Mouse (Mus musculus) heart, postnatal 14 days (tissue): ENCODE data around the gene Lactb. TPM values are rescaled to one million over a fixed set of nuclear protein-coding genes. Genes with fewer than 3 reads are reported as not detected.
"Not testable (repeated sequence)": the region's sequence is repeated elsewhere in the genome, so short reads cannot be mapped to it uniquely, and the experiment has no call there.

Experiments
- DNase-seq, 2 experiments: peaks; one replicate each; pipeline ENCODE4 v3.0.0; 2021 to 2022
- intact Hi-C: fragments of 180-260 bp; cut with DNase I; formaldehyde crosslinking; loops from one replicate; pipeline ENCODE4 v1.15.1; 2025
- total RNA-seq, 2 experiments: library from RNA; stranded (reverse); gene quantifications; 2 replicates each; pipeline ENCODE4 v1.2.3; 2021

The Lactb gene
- total RNA-seq, 2 experiments from 2014 or later: 22.6 to 23.8 TPM

DNA sequence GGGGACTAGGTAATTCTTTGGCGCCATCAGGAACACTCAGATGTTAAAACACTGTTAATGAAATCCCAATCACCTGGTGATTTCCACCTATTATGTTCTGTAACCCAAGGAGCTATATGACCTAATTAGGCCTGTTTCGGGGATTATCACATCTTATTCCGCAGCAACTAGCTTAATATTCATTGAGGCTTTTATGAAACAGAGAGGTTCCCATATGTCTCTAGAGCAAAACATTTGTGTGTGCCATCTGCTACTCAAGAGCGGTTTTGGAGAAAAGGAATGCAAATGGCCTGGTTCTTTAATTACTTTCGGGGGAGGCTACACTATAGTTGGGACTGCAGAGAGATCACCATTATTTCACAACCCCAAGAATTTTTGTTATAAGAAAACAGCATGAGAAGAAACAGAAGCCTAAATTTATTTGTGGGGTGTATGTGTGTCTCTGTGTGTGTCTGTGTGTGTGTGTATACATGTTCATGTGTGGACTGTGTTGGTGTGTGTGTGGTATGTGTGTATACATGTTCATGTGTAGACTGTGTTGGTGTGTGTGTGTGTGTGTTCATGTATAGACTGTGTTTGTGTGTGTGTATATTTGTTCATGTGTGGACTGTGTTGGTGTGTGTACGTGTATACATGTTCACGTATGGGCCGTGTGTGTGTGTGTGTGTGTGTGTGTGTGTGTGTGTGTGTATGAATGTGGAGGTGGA, 47.4 kb downstream of the Lactb start:
- DNase-seq: no peak
- intact Hi-C loops: loop anchor here (2.0 kb wide), 1 partner anchor 75 kb away; no protein-coding TSS in a partner anchor

DNA sequence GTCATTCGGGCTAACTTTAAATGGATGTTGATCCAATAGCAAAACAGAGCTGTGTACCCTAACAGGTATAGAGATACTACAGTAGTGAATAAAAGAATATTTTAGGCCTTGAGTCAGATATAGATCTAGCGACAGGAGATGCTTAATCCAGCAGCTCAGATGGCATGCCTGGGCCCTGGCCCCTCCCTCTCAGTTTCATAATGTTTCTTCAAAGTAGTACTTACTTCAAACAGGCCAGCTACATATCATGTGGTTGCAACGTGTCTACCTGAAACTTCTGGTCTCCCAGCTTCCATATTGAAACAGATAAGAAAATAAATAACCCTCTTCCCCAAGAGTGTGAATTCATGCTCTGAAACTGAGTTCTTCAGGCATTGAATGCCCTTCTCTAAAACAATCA, 49.4 kb downstream of the Lactb start:
- no peak for DNase-seq
- intact Hi-C loops: loop anchor here (2.0 kb wide), 1 partner anchor 73 kb away; no protein-coding TSS in a partner anchor

DNA sequence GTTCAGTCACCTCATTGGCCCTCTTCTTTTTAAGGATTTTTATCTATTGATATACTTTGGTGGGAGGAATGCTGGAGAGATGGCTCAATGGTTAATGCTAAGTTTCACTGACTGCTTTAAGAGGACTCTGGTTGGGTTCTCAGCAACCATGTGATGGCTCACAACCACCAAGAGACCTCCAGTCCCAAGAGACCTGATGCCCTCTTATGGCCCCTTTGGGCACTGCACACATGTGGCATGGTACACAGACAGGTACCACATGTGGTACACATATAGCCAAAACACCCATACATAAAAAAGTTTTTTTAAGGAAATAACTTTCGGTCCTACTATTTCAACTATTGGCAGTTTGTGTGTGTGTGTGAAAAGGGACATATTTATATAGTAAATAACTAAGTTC, 53.2 kb downstream of the Lactb start:
- intact Hi-C loops: no loop called here
- no peak for DNase-seq

DNA sequence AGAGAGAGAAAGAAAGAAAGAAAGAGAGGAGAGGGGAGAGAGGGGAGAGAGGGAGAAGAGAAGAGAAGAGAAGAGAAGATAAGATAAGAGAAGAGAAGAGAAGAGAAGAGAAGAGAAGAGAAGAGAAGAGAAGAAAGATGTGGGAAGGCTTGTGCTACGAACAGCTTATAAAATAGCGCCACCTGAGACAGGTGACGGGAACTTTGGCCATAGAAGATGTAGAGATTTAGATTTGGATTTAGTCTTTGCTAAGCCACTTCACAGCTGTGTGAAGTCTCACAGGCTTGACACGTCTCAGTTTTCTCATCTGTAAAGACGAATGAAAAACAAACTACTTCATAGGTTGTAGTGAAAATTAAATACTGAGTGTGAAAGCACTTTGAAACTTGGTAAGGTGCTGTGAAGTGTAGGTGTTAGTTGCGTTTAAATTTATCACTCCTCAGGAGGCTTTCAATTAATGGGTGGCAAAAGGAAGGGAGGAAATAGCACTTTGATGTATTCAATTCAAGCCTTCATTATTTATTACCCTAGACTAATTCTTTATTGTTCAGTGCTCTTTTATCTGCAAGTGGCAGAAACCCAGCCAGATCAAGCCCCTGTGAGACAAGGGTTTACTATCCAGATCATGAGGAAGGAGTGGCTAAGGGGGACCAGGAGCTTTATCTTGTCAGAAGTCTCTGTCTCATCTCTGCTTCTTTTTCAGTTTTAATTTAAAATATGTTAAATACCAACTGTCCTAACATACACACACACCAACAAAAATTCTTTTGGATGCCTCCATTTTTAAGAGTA, 54.6 kb downstream of the Lactb start:
- no peak for DNase-seq
- intact Hi-C loops: no loop called here

DNA sequence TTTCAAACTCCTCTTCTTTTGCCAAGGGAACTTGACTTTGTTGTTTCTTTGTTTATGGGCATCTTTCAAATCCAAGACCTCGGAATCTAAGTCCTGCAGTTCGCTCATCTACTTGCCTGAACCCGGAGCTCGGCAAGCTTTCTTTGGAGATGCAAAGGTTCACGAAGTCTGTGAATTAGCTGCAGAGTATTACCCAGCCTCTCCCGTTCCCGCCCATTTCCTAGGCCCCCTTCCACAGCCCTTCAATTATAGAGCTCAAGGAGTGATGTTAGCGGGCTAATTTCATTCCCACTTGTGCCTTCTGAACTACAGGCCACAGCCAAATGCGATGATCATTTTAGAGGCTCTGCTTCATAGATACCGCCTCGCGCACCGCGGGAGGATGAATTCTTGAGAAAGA, 55.3 kb downstream of the Lactb start:
- intact Hi-C loops: loop anchor here (5.0 kb wide), 1 partner anchor 48 kb away; no protein-coding TSS in a partner anchor
- peak; percentile 12 to 18 for DNase-seq

DNA sequence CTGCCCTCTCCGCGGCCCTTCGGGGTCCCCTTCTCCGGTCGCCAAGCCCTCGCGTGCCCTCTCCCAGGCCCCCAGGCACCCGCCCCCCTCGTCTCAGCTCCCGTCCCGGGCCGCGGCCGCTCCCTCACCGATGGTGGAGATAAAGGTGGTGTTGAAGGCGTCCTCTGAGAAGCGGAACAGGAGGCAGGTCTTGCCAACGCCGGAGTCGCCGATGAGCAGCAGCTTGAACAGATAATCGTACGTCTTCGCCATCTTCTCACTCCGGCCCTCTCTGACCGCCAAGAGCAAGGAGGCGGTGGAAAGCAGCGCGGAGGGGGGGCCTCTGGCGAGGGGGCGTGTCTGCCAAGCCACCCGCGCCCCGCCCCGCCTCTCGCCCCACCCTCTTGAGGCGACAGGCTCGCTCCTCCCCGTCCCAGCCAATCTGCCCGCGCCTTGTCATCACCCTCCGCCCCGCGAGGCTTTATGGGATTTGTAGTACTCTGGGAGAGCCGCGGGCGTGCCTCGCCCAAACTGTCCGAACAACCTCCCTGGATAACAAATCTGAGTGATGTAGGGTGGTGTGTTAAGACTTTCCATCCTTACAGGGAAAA, 55.8 kb downstream of the Lactb start, which contains the start of gene Rab8b:
Rab8b (minus strand) TSS at position 306 of the 590 bp plus-strand sequence.
- intact Hi-C loops: loop anchor here (5.0 kb wide), 1 partner anchor 47 kb away; no protein-coding TSS in a partner anchor
- peak; percentile 96 to 97 for DNase-seq

DNA sequence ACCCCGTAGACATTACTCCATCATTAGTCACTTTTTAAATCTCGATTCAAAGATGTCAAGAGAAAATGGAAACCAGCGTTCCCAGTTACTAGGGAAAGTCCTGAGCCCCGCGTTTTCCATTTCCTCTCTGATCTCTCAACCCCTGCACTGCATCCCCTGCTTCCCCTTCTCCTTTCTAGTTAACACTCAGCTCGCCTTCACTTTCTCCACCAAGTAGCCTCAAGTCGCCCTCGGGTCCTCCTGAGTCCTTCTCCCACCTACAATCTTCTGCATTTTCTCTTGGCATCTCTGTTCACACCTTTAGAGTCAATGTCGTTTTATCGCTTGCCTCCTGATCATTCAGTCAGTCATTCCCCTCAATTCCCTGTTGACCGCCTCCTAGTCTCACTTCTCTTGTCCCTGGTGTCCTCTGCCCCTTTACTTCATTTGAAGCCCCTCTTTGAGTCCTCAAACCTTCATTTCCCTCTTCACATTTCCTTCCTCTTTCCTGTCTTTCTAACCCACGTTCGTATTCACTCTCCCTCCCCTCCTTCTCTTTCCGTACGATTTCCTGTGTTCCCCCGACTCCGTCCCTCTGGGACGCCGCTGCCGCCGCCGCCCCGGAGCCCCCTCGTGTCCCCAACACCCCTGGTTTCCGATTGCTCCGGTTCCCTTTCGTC, 56.5 kb downstream of the Lactb start:
- intact Hi-C loops: loop anchor here (5.0 kb wide), 1 partner anchor 46 kb away; no protein-coding TSS in a partner anchor
- DNase-seq: peak; percentile 21 to 22

DNA sequence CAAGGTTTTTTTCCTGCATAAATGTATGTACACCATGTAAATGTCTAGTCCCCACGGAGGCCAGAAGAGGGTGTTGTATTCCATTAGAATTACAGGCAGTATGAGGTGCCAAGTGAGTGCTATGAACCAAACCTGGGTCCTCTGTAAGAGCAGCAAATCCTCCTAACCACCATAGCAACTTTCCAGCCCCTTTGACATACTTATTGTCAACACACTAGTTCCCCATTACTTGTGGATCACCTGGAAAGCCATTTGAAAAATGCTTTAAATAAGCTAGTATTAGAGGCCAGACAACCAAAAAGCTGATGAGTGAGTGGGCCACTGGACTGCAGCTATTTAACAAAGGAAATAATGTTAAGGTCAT, 57.4 kb downstream of the Lactb start:
- intact Hi-C loops: loop anchor here (5.0 kb wide), 1 partner anchor 46 kb away; no protein-coding TSS in a partner anchor
- no peak for DNase-seq

DNA sequence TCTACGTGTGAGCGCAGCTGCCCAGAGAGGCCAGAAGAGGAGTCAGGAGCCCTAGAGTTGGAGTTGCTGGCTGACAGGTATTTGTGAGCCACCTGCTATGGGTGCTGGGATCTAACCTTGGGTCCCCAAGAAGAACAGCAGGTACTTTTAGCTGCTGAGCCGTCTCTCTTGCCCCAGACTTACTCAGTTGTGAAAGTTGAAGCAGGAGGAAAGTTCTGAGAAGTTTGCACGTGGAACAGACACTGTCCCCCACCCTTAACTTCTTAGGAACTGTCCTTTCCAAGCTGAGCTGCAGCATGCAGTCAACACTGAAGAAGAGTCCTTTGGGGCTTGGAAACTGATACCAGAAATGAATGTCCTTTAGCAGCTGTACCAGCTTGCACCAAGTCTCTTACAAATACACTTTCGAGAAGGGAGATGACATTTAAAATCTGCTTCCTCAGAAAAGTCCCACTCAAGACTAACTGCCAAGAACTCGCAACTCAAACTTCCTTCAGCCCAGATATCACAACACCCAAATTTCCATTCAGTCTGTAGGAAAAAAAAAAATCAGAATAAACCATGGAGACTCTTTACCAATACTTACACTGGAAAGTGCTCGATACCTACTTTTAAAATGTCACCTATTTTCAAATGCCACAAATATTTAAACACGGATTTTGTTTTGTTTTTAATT, 57.9 kb downstream of the Lactb start:
- no peak for DNase-seq
- intact Hi-C loops: loop anchor here (5.0 kb wide), 1 partner anchor 45 kb away; no protein-coding TSS in a partner anchor

DNA sequence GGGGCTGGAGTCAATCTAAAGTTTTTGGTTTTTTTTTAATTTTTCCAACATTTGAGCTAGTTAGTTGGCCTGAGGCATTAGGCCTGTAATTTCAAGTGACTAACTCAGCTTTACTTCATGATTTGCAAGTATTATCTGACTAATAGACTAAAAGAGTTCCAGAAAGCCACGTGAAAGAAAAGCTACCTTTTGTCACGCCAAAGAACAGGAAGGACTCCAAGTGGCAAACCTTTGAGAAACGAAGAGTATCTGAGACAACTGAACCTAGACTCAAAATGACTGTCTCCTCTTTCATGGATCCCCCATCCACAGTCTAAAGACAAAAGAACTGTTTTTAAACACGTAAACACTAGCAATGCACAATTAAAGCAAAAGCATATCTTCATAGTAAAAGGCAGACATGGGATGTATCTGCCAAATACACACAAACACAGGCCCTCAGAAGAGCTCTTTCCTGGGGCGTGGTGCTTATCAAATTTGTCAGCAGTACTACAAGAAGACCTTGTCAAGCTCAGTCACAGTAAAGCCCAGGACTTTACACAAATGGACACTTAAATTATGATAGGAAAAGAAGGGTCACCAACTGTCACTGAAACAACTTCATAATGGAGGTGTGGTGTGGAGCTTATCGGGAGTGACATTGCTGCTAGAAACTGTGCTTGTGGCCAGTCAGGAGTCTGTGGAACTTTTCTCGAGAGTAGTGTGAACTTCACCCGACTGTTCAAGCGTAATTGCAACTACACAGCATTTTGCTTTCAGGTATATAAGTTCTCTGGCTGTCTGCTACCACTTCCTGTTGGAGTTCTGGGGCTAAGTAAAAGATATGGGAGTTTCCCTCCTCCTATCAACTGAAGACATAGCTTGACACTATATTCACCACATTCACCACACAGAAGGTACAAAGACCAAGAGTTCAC, 59.2 kb downstream of the Lactb start:
- no peak for DNase-seq
- intact Hi-C loops: loop anchor here (5.0 kb wide), 1 partner anchor 44 kb away; no protein-coding TSS in a partner anchor

DNA sequence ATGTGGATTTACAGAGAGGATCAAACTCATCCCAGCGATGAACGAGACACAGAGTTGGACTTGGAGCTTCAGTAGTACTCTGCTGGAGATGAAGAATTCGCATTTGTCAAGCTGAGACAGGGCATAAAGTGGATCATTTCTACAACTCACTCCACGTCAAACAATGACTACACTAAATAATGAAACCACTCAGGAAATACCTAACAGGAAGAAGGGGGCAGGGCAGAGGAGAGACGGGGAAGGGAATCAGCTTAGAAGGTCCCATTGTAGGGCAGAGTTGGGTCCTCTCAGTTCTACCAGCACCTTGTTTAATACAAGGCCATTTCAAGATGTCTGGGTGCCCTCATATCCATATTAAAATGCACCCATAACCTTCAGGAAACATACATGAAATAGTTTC, 59.9 kb downstream of the Lactb start:
- intact Hi-C loops: loop anchor here (5.0 kb wide), 1 partner anchor 43 kb away; no protein-coding TSS in a partner anchor
- no peak for DNase-seq

DNA sequence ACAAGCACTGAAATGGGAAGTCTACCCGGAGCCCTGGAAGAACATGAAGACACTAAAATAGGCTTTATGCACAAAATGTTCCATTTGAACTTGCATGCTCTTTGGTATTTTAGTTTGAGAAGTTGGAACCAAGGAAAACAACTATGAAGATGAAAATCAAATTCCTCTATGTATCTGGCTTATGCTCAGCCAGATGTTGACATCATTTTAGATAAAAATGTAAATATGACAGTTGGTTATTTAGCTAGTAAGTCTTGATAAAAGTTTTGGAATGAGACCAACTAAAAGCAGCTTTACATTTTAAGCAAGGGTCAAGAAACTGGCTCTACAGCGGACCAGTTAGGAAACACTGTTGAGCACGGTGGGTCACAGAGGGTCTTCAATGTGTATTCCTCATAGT, 60.7 kb downstream of the Lactb start:
- intact Hi-C loops: no loop called here
- DNase-seq: no peak

DNA sequence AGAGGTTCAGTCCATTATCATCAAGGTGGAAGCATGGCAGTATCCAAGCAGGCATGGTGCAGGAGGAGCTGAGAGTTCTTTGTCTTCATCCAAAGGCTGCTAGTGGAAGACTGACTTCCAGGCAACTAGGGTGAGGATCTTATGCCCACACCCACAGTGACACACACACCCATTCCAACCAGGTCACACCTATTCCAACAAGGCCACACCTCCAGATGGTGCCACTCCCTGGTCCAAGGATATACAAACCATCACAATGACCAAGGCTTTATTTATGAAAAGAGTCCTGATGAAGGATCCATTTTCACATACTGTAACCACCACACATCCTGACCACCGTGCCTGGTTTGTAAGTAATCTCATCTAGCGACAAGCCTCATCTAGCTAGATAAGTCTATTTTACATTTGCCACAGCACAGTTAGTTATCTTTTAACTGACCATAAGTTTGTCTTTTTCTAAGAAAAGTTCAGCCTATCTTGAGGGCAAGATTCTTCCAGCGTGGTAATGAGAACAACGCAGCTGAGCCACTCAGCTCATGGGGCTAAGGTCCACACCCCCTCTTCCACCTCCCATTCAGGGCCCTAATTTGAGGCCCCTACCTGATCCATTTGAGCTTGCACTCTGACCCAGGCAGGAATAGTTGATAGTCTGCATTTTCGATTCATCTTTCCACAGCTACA, 61.9 kb downstream of the Lactb start:
- intact Hi-C loops, DNase-seq: not testable (repeated sequence)

DNA sequence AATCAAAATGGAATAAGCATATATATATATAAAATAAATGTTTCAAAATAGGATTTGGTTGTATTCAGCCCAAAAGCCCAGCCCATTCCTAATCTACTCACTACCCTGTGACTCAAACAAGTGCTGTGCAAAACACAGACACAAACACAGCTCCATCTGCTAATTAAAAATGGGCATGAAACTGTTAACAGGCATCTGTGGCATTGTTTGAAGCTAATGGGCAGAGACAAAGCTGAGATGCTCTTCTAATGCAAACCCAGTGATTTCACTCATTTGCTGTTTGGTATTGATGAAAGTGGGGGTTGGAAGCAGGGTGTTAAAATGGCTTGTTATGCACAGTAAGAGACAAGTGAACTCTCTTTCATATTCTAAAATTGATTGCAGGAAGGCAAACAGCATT, 63.0 kb downstream of the Lactb start:
- DNase-seq: no peak
- intact Hi-C loops: no loop called here

DNA sequence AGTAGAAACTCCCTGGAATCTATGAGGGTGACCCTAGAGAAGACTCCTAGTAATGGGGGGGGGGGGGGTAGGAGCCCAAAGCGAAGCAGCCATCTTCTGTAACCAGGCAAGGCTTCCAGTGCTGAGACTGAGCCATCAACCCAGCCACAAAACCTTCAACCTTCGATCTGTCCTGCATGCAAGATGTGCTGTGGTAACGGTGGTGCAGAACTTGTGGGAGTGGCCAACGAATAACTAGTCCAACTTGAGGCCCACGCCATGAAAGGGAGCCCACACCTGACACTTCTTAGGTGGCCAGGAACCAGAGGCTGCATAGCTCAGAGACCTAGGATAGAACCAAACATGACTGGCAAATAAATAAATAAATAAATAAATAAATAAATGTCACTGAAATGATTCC, 64.6 kb downstream of the Lactb start:
- intact Hi-C loops: no loop called here

DNA sequence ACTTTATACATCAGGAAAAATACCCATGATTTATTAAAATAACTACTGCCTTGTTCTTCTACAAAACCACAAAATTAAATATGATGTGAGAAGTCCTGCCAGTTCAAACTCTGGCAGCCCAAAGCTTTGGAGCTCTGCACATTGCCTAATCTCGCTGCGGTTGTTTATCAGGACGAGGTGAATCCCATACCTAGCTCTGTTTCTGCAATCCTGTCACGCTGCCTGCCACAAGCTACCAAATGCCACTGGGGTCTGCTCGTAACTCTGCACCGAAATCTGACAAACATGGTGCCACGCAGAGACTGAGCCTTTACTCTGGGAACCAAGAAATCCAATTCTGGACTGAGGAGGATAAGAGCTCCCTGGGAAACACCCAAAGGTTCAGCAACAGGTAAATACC, 65.4 kb downstream of the Lactb start:
- intact Hi-C loops: no loop called here
- no peak for DNase-seq

More for the DNA sequence above, 64.6 kb downstream of the Lactb start:
- DNase-seq: no peak

DNA sequence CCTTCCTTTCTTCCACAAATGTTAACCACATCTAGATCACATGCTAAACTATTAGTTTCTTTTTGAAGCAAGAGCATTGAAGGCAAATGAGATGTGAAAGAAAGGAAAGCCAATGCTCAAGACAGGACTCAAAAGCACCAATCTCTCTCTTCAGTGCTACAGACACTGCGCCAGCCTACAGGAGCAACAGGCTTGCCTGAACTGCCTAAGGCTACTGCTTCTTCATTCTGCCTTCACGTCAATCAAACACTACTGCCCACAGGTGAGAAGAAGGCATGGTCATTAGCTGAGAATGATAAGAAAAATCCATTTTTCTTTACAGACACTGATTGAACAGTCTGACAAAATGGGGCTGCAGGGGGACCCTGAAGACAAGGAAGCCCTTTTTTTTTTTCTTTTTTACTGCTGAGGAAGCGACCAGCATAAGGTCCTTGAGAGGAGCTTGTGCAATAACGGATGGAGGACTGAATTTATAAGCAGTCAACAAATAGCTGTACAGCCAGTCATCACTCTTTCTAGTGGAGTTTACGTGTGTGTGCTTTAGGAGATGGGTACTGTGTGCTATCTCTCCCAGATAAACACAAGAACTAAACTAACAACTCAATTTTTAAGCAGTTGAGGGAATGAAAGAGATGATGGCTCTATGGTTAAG, 67.4 kb downstream of the Lactb start:
- DNase-seq: no peak
- intact Hi-C loops: no loop called here

DNA sequence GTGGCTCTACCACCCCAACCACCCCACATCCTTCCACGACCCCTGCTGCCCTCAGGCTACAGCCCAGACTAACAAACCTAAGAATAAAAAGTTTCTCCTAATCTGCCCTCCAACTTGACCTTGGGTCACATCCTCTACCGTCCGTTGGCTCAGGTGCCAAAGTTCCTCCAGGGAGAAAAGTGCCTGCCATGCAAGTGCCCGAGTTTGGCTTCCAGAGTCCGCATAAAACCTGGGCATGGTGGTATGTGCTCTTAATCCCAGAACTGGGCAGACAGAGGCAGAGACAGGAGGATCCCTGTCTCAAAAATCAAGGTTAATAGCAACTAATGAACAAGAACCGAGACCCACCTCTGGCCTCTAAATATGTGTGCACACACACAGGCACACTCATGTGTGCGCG, 68.2 kb downstream of the Lactb start:
- DNase-seq: no peak
- intact Hi-C loops: no loop called here
